Mouse (Mus musculus): ENCODE data around the gene Larp6. TPM values are rescaled to one million over a fixed set of nuclear protein-coding genes. Genes with fewer than 3 reads are reported as not detected.

Gene Larp6
- polyA plus RNA-seq, 1 experiment from 2014 or later: 5.9 TPM

- WGBS: 91% methylated on average over 7 of the region's 7 CpGs
- no peak for ATAC-seq
Measured at GRCm38 (mm10) chr9:60724968-60725367, 12.2 kb downstream of the Larp6 start.

GRCm38 (mm10) chr9:60734321-60734720 lies 21.5 kb downstream of the Larp6 start:
- 97% methylated on average over 2 of the region's 2 CpGs for WGBS
- ATAC-seq (no peak), DNase-seq (ENCODE audit: low spot score) (no peak)
- no peak overlapping the region for H3K27ac ChIP-seq (ENCODE audit: low read depth, low read length)
- no peaks in the 10 kb centered on the region for H3K4me1 ChIP-seq (ENCODE audit: control insufficient read depth, insufficient read depth, low read length)
- H3K4me2 ChIP-seq (ENCODE audit: low read length): no peak overlapping the region
- no peaks in the 10 kb centered on the region for H3K9me3 ChIP-seq (replicated peaks; ENCODE audit: control insufficient read depth, low read length)
- H3K36me3 ChIP-seq (ENCODE audit: control insufficient read depth, insufficient read depth, low read length): no peaks in the 10 kb centered on the region
- H3K4me3 ChIP-seq (ENCODE audit: low read depth, low read length): no peak overlapping the region
- no peak overlapping the region for H3K9ac ChIP-seq (ENCODE audit: low read length)
- H3K27me3 ChIP-seq (replicated peaks; ENCODE audit: control insufficient read depth, insufficient read depth, low read length): no peaks in the 10 kb centered on the region

More at GRCm38 (mm10) chr9:60724968-60725367, 12.2 kb downstream of the Larp6 start:
- no peaks in the 10 kb centered on the region for H3K4me1 ChIP-seq (ENCODE audit: control insufficient read depth, insufficient read depth, low read length)
- no peak overlapping the region for H3K4me2 ChIP-seq (ENCODE audit: low read length)
- no peak for DNase-seq (ENCODE audit: low spot score)
- no peaks in the 10 kb centered on the region for H3K9me3 ChIP-seq (replicated peaks; ENCODE audit: control insufficient read depth, low read length)
- H3K27me3 ChIP-seq (replicated peaks; ENCODE audit: control insufficient read depth, insufficient read depth, low read length): no peaks in the 10 kb centered on the region
- H3K4me3 ChIP-seq (ENCODE audit: low read depth, low read length): no peak overlapping the region
- no peak overlapping the region for H3K27ac ChIP-seq (ENCODE audit: low read depth, low read length)
- H3K36me3 ChIP-seq (ENCODE audit: control insufficient read depth, insufficient read depth, low read length): no peaks in the 10 kb centered on the region
- H3K9ac ChIP-seq (ENCODE audit: low read length): no peak overlapping the region

- H3K9me3 ChIP-seq (replicated peaks; ENCODE audit: control insufficient read depth, low read length): no peaks in the 10 kb centered on the region
- H3K27me3 ChIP-seq (replicated peaks; ENCODE audit: control insufficient read depth, insufficient read depth, low read length): no peaks in the 10 kb centered on the region
- H3K4me1 ChIP-seq (ENCODE audit: control insufficient read depth, insufficient read depth, low read length): no peaks in the 10 kb centered on the region
- H3K9ac ChIP-seq (ENCODE audit: low read length): no peak overlapping the region
- DNase-seq (ENCODE audit: low spot score) (peak; percentile 66), ATAC-seq (no peak)
- H3K36me3 ChIP-seq (ENCODE audit: control insufficient read depth, insufficient read depth, low read length): no peaks in the 10 kb centered on the region
- no peak overlapping the region for H3K4me3 ChIP-seq (ENCODE audit: low read depth, low read length)
- H3K27ac ChIP-seq (ENCODE audit: low read depth, low read length): no peak overlapping the region
- 71% methylated on average over 5 of the region's 5 CpGs for WGBS
- H3K4me2 ChIP-seq (ENCODE audit: low read length): no peak overlapping the region
Measured at GRCm38 (mm10) chr9:60739126-60739525, 26.3 kb downstream of the Larp6 start.

GRCm38 (mm10) chr9:60741436-60741835 lies 28.6 kb downstream of the Larp6 start:
- Histone ChIP-seq H3K4me1 (ENCODE audit: control insufficient read depth, insufficient read depth, low read length) (no peaks in the 10 kb centered on the region), H3K4me2 (ENCODE audit: low read length) (no peak overlapping the region), H3K9ac (ENCODE audit: low read length) (no peak overlapping the region), H3K9me3 (replicated peaks; ENCODE audit: control insufficient read depth, low read length) (no peaks in the 10 kb centered on the region), H3K36me3 (ENCODE audit: control insufficient read depth, insufficient read depth, low read length) (no peaks in the 10 kb centered on the region), H3K27ac (ENCODE audit: low read depth, low read length) (no peak overlapping the region), H3K4me3 (ENCODE audit: low read depth, low read length) (no peak overlapping the region), H3K27me3 (replicated peaks; ENCODE audit: control insufficient read depth, insufficient read depth, low read length) (no peaks in the 10 kb centered on the region)
- 85% methylated on average over 10 of the region's 10 CpGs for WGBS
- ATAC-seq: no peak
- DNase-seq (ENCODE audit: low spot score): no peak

GRCm38 (mm10) chr9:60742516-60742915 lies 29.7 kb downstream of the Larp6 start:
- Histone ChIP-seq H3K9ac (ENCODE audit: low read length) (no peak overlapping the region), H3K4me3 (ENCODE audit: low read depth, low read length) (no peak overlapping the region), H3K27ac (ENCODE audit: low read depth, low read length) (no peak overlapping the region), H3K27me3 (replicated peaks; ENCODE audit: control insufficient read depth, insufficient read depth, low read length) (no peaks in the 10 kb centered on the region), H3K4me2 (ENCODE audit: low read length) (no peak overlapping the region), H3K36me3 (ENCODE audit: control insufficient read depth, insufficient read depth, low read length) (no peaks in the 10 kb centered on the region), H3K4me1 (ENCODE audit: control insufficient read depth, insufficient read depth, low read length) (no peaks in the 10 kb centered on the region), H3K9me3 (replicated peaks; ENCODE audit: control insufficient read depth, low read length) (no peaks in the 10 kb centered on the region)
- DNase-seq (ENCODE audit: low spot score) (no peak), ATAC-seq (no peak)
- WGBS: 74% methylated on average over 9 of the region's 9 CpGs

GRCm38 (mm10) chr9:60743180-60743900 lies 30.6 kb downstream of the Larp6 start:
- H3K27me3 ChIP-seq (replicated peaks; ENCODE audit: control insufficient read depth, insufficient read depth, low read length): no peaks in the 10 kb centered on the region
- DNase-seq (ENCODE audit: low spot score) (no peak), ATAC-seq (no peak)
- H3K9ac ChIP-seq (ENCODE audit: low read length): no peak overlapping the region
- no peak overlapping the region for H3K27ac ChIP-seq (ENCODE audit: low read depth, low read length)
- no peak overlapping the region for H3K4me3 ChIP-seq (ENCODE audit: low read depth, low read length)
- H3K4me2 ChIP-seq (ENCODE audit: low read length): no peak overlapping the region
- H3K4me1 ChIP-seq (ENCODE audit: control insufficient read depth, insufficient read depth, low read length): no peaks in the 10 kb centered on the region
- no peaks in the 10 kb centered on the region for H3K36me3 ChIP-seq (ENCODE audit: control insufficient read depth, insufficient read depth, low read length)
- no peaks in the 10 kb centered on the region for H3K9me3 ChIP-seq (replicated peaks; ENCODE audit: control insufficient read depth, low read length)
- 67% methylated on average over 17 of the region's 17 CpGs for WGBS

GRCm38 (mm10) chr9:60744171-60744969 lies 31.6 kb downstream of the Larp6 start:
- no peak overlapping the region for H3K27ac ChIP-seq (ENCODE audit: low read depth, low read length)
- no peak overlapping the region for H3K4me3 ChIP-seq (ENCODE audit: low read depth, low read length)
- DNase-seq (ENCODE audit: low spot score): peak; percentile 80
- H3K9ac ChIP-seq (ENCODE audit: low read length): no peak overlapping the region
- no peaks in the 10 kb centered on the region for H3K4me1 ChIP-seq (ENCODE audit: control insufficient read depth, insufficient read depth, low read length)
- ATAC-seq: no peak
- H3K27me3 ChIP-seq (replicated peaks; ENCODE audit: control insufficient read depth, insufficient read depth, low read length): no peaks in the 10 kb centered on the region
- H3K9me3 ChIP-seq (replicated peaks; ENCODE audit: control insufficient read depth, low read length): no peaks in the 10 kb centered on the region
- H3K4me2 ChIP-seq (ENCODE audit: low read length): no peak overlapping the region
- H3K36me3 ChIP-seq (ENCODE audit: control insufficient read depth, insufficient read depth, low read length): no peaks in the 10 kb centered on the region
- WGBS: 46% methylated on average over 18 of the region's 18 CpGs

- no peak overlapping the region for H3K4me2 ChIP-seq (ENCODE audit: low read length)
- H3K36me3 ChIP-seq (ENCODE audit: control insufficient read depth, insufficient read depth, low read length): no peaks in the 10 kb centered on the region
- DNase-seq (ENCODE audit: low spot score) (no peak), ATAC-seq (no peak)
- no peak overlapping the region for H3K27ac ChIP-seq (ENCODE audit: low read depth, low read length)
- 60% methylated on average over 4 of the region's 4 CpGs for WGBS
- no peak overlapping the region for H3K9ac ChIP-seq (ENCODE audit: low read length)
- no peaks in the 10 kb centered on the region for H3K27me3 ChIP-seq (replicated peaks; ENCODE audit: control insufficient read depth, insufficient read depth, low read length)
- no peaks in the 10 kb centered on the region for H3K9me3 ChIP-seq (replicated peaks; ENCODE audit: control insufficient read depth, low read length)
- H3K4me1 ChIP-seq (ENCODE audit: control insufficient read depth, insufficient read depth, low read length): no peaks in the 10 kb centered on the region
- no peak overlapping the region for H3K4me3 ChIP-seq (ENCODE audit: low read depth, low read length)
Measured at GRCm38 (mm10) chr9:60744971-60745370, 32.2 kb downstream of the Larp6 start.

GRCm38 (mm10) chr9:60746561-60746960 lies 33.8 kb downstream of the Larp6 start:
- H3K9ac ChIP-seq (ENCODE audit: low read length): no peak overlapping the region
- H3K27me3 ChIP-seq (replicated peaks; ENCODE audit: control insufficient read depth, insufficient read depth, low read length): no peaks in the 10 kb centered on the region
- H3K36me3 ChIP-seq (ENCODE audit: control insufficient read depth, insufficient read depth, low read length): no peaks in the 10 kb centered on the region
- H3K4me2 ChIP-seq (ENCODE audit: low read length): no peak overlapping the region
- no peaks in the 10 kb centered on the region for H3K9me3 ChIP-seq (replicated peaks; ENCODE audit: control insufficient read depth, low read length)
- no peaks in the 10 kb centered on the region for H3K4me1 ChIP-seq (ENCODE audit: control insufficient read depth, insufficient read depth, low read length)
- H3K4me3 ChIP-seq (ENCODE audit: low read depth, low read length): no peak overlapping the region
- ATAC-seq: no peak
- H3K27ac ChIP-seq (ENCODE audit: low read depth, low read length): no peak overlapping the region
- DNase-seq (ENCODE audit: low spot score): no peak
- WGBS: 59% methylated on average over 6 of the region's 6 CpGs

All from forebrain, embryonic 14.5 days (tissue).